Mouse (Mus musculus) fat pad, adult 2 months (tissue): Measurements from ENCODE around the gene Unc13a.
"Not testable (repeated sequence)": the region's sequence is repeated elsewhere in the genome, so short reads cannot be mapped to it uniquely, and the experiment has no call there.

Source experiments
- DNase-seq: peaks from one replicate; pipeline ENCODE4 v3.0.0-alpha.2; 2011; ENCODE audit warnings: low read depth, low spot score; ENCODE audit errors: extremely low read depth

Gene Unc13a

GRCm38 (mm10) chr8:71671549-71671965 is at the start of gene Unc13a:
Gene Unc13a (minus strand): TSS chr8:71671757.
- no peak for DNase-seq

- DNase-seq: no peak
Measured at GRCm38 (mm10) chr8:71719928-71720457, 48.4 kb upstream of the Unc13a start.

- DNase-seq: no peak
Measured at GRCm38 (mm10) chr8:71719218-71719617, 47.7 kb upstream of the Unc13a start.

GRCm38 (mm10) chr8:71718252-71718651 is 46.7 kb upstream of the Unc13a start:
- DNase-seq: no peak

- no peak for DNase-seq
Measured at GRCm38 (mm10) chr8:71717096-71717495, 45.5 kb upstream of the Unc13a start.

GRCm38 (mm10) chr8:71716561-71717053 is 45.0 kb upstream of the Unc13a start:
- DNase-seq: no peak

- no peak for DNase-seq
Measured at GRCm38 (mm10) chr8:71715531-71715930, 44.0 kb upstream of the Unc13a start.

- no peak for DNase-seq
Measured at GRCm38 (mm10) chr8:71711574-71711973, 40.0 kb upstream of the Unc13a start.

GRCm38 (mm10) chr8:71709800-71710446 is 38.4 kb upstream of the Unc13a start:
- no peak for DNase-seq

GRCm38 (mm10) chr8:71709134-71709799 is 37.7 kb upstream of the Unc13a start:
- no peak for DNase-seq

GRCm38 (mm10) chr8:71707874-71708273 is 36.3 kb upstream of the Unc13a start:
- no peak for DNase-seq

GRCm38 (mm10) chr8:71703400-71703799 is 31.8 kb upstream of the Unc13a start:
- DNase-seq: not testable (repeated sequence)

GRCm38 (mm10) chr8:71702923-71703322 is 31.4 kb upstream of the Unc13a start:
- peak; percentile 13 for DNase-seq

GRCm38 (mm10) chr8:71702087-71702432 is 30.5 kb upstream of the Unc13a start:
- no peak for DNase-seq

GRCm38 (mm10) chr8:71701414-71702086 is 30.0 kb upstream of the Unc13a start, which contains the start of gene B3gnt3:
Gene B3gnt3 (minus strand): TSS chr8:71701789.
- DNase-seq: no peak

- no peak for DNase-seq
Measured at GRCm38 (mm10) chr8:71700493-71701269, 29.1 kb upstream of the Unc13a start.

- not testable (repeated sequence) for DNase-seq
Measured at GRCm38 (mm10) chr8:71695456-71695855, 23.9 kb upstream of the Unc13a start.

GRCm38 (mm10) chr8:71693166-71694041 is 21.8 kb upstream of the Unc13a start:
- DNase-seq: no peak

GRCm38 (mm10) chr8:71692509-71692908 is 21.0 kb upstream of the Unc13a start:
- DNase-seq: no peak

GRCm38 (mm10) chr8:71689028-71689427 is 17.5 kb upstream of the Unc13a start, which contains the start of gene Insl3:
Gene Insl3 (plus strand): TSS chr8:71689214.
- no peak for DNase-seq
